Mouse (Mus musculus) effector memory CD4-positive, alpha-beta T cell, adult 5 months (primary cell): ENCODE data around the gene Snai1. TPM values are rescaled to one million over a fixed set of nuclear protein-coding genes. Genes with fewer than 3 reads are reported as not detected.

ENCODE experiments used
- polyA plus RNA-seq: library from polyadenylated mRNA; unstranded; fragments of 100-300 nt; shearing (Covaris generic); gene quantifications from one replicate; pipeline ENCODE4 v1.2.1, GENCODE M21; 2017

The Snai1 gene
- polyA plus RNA-seq = not detected

GRCm38 (mm10) chr2:167537476-167538297, at the start of gene Snai1:
Gene Snai1 (plus strand): TSS chr2:167538195.

GRCm38 (mm10) chr2:167491757-167492708, 46.0 kb upstream of the Snai1 start, which contains the start of gene Rnf114:
Gene Rnf114 (plus strand): TSS chr2:167492645.

GRCm38 (mm10) chr2:167492713-167493636, 45.0 kb upstream of the Snai1 start, which contains the start of gene Spata2:
Gene Spata2 (minus strand): TSS chr2:167492887.

Other genes starting within 250 kb of the Snai1 start
- 32.8 TPM for gene B4galt5, start 189.0 kb upstream of the Snai1 start, polyA plus RNA-seq
- 49.6 TPM for gene Slc9a8, start 116.5 kb upstream of the Snai1 start, polyA plus RNA-seq
- 189 TPM for gene Rnf114, start 45.5 kb upstream of the Snai1 start, polyA plus RNA-seq
- gene Spata2, start 45.3 kb upstream of the Snai1 start, polyA plus RNA-seq = 41.9 TPM
- 212 TPM for gene Ube2v1, start 93.9 kb downstream of the Snai1 start, polyA plus RNA-seq
- gene Gm20431, start 123.3 kb downstream of the Snai1 start, polyA plus RNA-seq = 15.4 TPM
- 156 TPM for gene Cebpb, start 150.7 kb downstream of the Snai1 start, polyA plus RNA-seq
- gene Tmem189, start 151.6 kb downstream of the Snai1 start, polyA plus RNA-seq = 92.1 TPM